In genomic region chr3:49739061-49739460, GRCm38 (mm10) we compare ENCODE assay signal across 26 mouse cellular contexts. TPM values are rescaled to one million over a fixed set of nuclear protein-coding genes. Genes with fewer than 3 reads are reported as not detected.
DNase-seq lines count a peak whose midpoint lies in the region; ATAC-seq lines count a peak whose summit lies in the region.
"Had no signal": no experiment of that assay in that cellular context is flagged by ENCODE, and none has a peak within 500 bp of the region (broad histone marks: within the 10 kb centered on the region; RNA-seq: fewer than 3 reads in every experiment).

No protein-coding gene starts in this region.

- H3K4me3 ChIP-seq in midbrain, embryonic 11.5 days (ENCODE audit: low read depth, low read length), result no peak overlapping the region
- H3K4me3 ChIP-seq in midbrain, embryonic 16.5 days (ENCODE audit: low read depth, low read length), result no peak overlapping the region
- H3K4me3 ChIP-seq: embryonic facial prominence, embryonic 12.5 days; embryonic facial prominence, embryonic 15.5 days; gastrocnemius, adult 2 months; hindbrain, embryonic 12.5 days; hindbrain, embryonic 15.5 days had no signal

- no peaks in the 10 kb centered on the region for H3K4me1 ChIP-seq in midbrain, embryonic 11.5 days (ENCODE audit: control insufficient read depth, insufficient read depth, low read length)
- H3K4me1 ChIP-seq in midbrain, embryonic 16.5 days (ENCODE audit: control insufficient read depth, insufficient read depth, low read length), result no peaks in the 10 kb centered on the region
- H3K4me1 ChIP-seq: embryonic facial prominence, embryonic 12.5 days; embryonic facial prominence, embryonic 15.5 days; hindbrain, embryonic 12.5 days; hindbrain, embryonic 15.5 days had no signal

- no peaks in the 10 kb centered on the region for H3K9me3 ChIP-seq in midbrain, embryonic 11.5 days (ENCODE audit: control insufficient read depth, low read length)
- H3K9me3 ChIP-seq in midbrain, embryonic 16.5 days (replicated peaks; ENCODE audit: control insufficient read depth, low read length, poor library complexity, severe bottlenecking), result no peaks in the 10 kb centered on the region
- H3K9me3 ChIP-seq: embryonic facial prominence, embryonic 12.5 days; embryonic facial prominence, embryonic 15.5 days; G1E; hindbrain, embryonic 12.5 days; hindbrain, embryonic 15.5 days had no signal

- WGBS in midbrain, embryonic 11.5 days, result 83% methylated on average over 2 of the region's 2 CpGs
- 83% methylated on average over 2 of the region's 2 CpGs for WGBS in midbrain, embryonic 16.5 days

- no peak for ATAC-seq in midbrain, embryonic 11.5 days (ENCODE audit: low FRiP score)
- no peak for ATAC-seq in midbrain, embryonic 16.5 days
- ATAC-seq: forebrain, embryonic 14.5 days; forebrain, postnatal 0 days; Patski had no signal

- H3K27me3 ChIP-seq in midbrain, embryonic 11.5 days (ENCODE audit: control insufficient read depth, insufficient read depth, low read length), result no peaks in the 10 kb centered on the region
- no peaks in the 10 kb centered on the region for H3K27me3 ChIP-seq in midbrain, embryonic 16.5 days (ENCODE audit: control insufficient read depth, insufficient read depth, low read depth, low read length)
- H3K27me3 ChIP-seq: CH12.LX; embryonic facial prominence, embryonic 12.5 days; embryonic facial prominence, embryonic 15.5 days; hindbrain, embryonic 12.5 days; hindbrain, embryonic 15.5 days; Patski had no signal

- H3K36me3 ChIP-seq in midbrain, embryonic 11.5 days (ENCODE audit: control insufficient read depth, insufficient read depth, low read length), result peaks cover 2% of the 10 kb centered on the region; the same call in 1 of the 2 replicates
- no peaks in the 10 kb centered on the region for H3K36me3 ChIP-seq in midbrain, embryonic 16.5 days (ENCODE audit: control insufficient read depth, insufficient read depth, low read length)
- H3K36me3 ChIP-seq: G1E; hindbrain, embryonic 15.5 days had no signal

- H3K27ac ChIP-seq in midbrain, embryonic 11.5 days (ENCODE audit: low read depth, low read length), result no peak overlapping the region
- no peak overlapping the region for H3K27ac ChIP-seq in midbrain, embryonic 16.5 days (ENCODE audit: low read length)
- H3K27ac ChIP-seq: embryonic facial prominence, embryonic 12.5 days; embryonic facial prominence, embryonic 15.5 days; gastrocnemius, adult 2 months; hindbrain, embryonic 12.5 days; hindbrain, embryonic 15.5 days had no signal

- no peak overlapping the region for H3K4me2 ChIP-seq in midbrain, embryonic 11.5 days
- no peak overlapping the region for H3K4me2 ChIP-seq in midbrain, embryonic 16.5 days (ENCODE audit: low read length)
- H3K4me2 ChIP-seq: embryonic facial prominence, embryonic 12.5 days; embryonic facial prominence, embryonic 15.5 days; heart, embryonic 11.5 days; hindbrain, embryonic 12.5 days; hindbrain, embryonic 15.5 days had no signal

- DNase-seq in kidney, adult 8-10 months, result peak; percentile 22 to 31
- no peak for DNase-seq in kidney, adult 11 months
- DNase-seq in kidney, postnatal 36 days, result peak; percentile 30 to 41
- no peak for DNase-seq in kidney, adult 18-20 months
- peak; percentile 79 for DNase-seq in midbrain, embryonic 11.5 days (ENCODE audit: low spot score, missing footprints)
- DNase-seq: adrenal gland, adult 2 months; adrenal gland, postnatal 14 days; B cell, adult 2 months; cerebellum, adult 11 months; cerebellum, adult 2 months; cerebellum, adult 9-11 months; cerebellum, postnatal 25 days; forebrain, postnatal 0 days; gastrocnemius, adult 2 months; gastrocnemius, postnatal 14 days; heart, adult 11 months had no signal

- H3K9ac ChIP-seq in midbrain, embryonic 11.5 days (ENCODE audit: low read length), result no peak overlapping the region
- no peak overlapping the region for H3K9ac ChIP-seq in midbrain, embryonic 16.5 days (ENCODE audit: low read depth, low read length)
- H3K9ac ChIP-seq: embryonic facial prominence, embryonic 12.5 days; embryonic facial prominence, embryonic 15.5 days; forebrain, postnatal 0 days; hindbrain, embryonic 12.5 days; hindbrain, embryonic 15.5 days had no signal

RNA-seq across cellular contexts. Expression of gene Pcdh18, which starts 18.1 kb away (rescaled TPM):
- 85.0 and 87.9 TPM in 2 replicates for polyA plus RNA-seq in midbrain, embryonic 11.5 days (2014; fragmentation: Nextera tagmentation; extraction: Ambion mirVana)
- 39.3 and 43.7 TPM in 2 replicates for polyA plus RNA-seq in midbrain, embryonic 16.5 days (2015; fragmentation: Nextera tagmentation; extraction: Ambion mirVana)
- polyA plus RNA-seq: G1E had no signal

Comparison
In these comparisons a context has a peak if more than half of its experiments do, and no peak if none do; other contexts are left out.
1. DNase-seq: peak in kidney, adult 8-10 months (2 of 2), kidney, postnatal 36 days (2 of 2) and midbrain, embryonic 11.5 days (single experiment); none in kidney, adult 11 months (single experiment) and kidney, adult 18-20 months (single experiment).